Mouse (Mus musculus) ES-E14 (cell line): ENCODE data around the gene Dop1a.

ENCODE experiments used
- CHD2 ChIP-seq: IDR thresholded peaks from 2 replicates; pipeline ENCODE4 v1.6.1; 2014; ENCODE audit warnings: mild to moderate bottlenecking, low read depth, low read length, inconsistent platforms
- HCFC1 ChIP-seq: IDR thresholded peaks from 2 replicates; pipeline ENCODE4 v1.6.1; 2012; ENCODE audit warnings: low read length, inconsistent platforms, borderline replicate concordance; ENCODE audit not compliant: insufficient read depth
- MAFK ChIP-seq: IDR thresholded peaks from 2 replicates; pipeline ENCODE4 v1.6.1; 2014; ENCODE audit warnings: mild to moderate bottlenecking, low read depth, low read length, inconsistent platforms; ENCODE audit not compliant: insufficient read depth
- ZC3H11A ChIP-seq: IDR thresholded peaks from 2 replicates; pipeline ENCODE4 v1.6.1; 2012; ENCODE audit warnings: low read depth, mild to moderate bottlenecking, inconsistent platforms, low read length, borderline replicate concordance
- ZNF384 ChIP-seq: IDR thresholded peaks from 2 replicates; pipeline ENCODE4 v1.6.1; 2012; ENCODE audit warnings: low read depth, low read length, inconsistent platforms

DNA sequence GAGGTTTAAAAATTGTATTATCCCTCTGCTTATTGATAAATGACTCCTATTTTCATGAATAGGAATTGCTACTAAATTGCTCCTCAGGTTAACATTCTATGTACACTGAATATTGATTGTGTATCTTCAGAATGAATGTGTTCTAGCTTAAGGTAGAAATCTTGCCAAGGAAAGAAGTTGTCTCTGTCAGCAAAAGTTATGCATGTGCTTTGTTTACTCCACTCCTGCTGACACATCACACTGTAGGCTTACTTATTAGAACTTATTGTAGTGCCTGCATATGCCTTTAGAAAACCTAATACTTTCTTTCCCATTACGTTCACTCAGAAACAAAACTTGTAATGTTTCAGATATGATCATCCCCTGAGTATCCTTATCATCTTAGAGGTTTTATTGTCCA lies 15.3 kb downstream of the Dop1a start:
- TF ChIP-seq HCFC1 (no peak), CHD2 (no peak), MAFK (no peak), ZC3H11A (no peak), ZNF384 (no peak)
